Mouse (Mus musculus) forebrain, embryonic 12.5 days (tissue): ENCODE data around the gene Kbtbd6. TPM values are rescaled to one million over a fixed set of nuclear protein-coding genes. Genes with fewer than 3 reads are reported as not detected.

Experiments
- ATAC-seq: fragments of 200-750 bp; cut with Nextera tagmentation; 2 replicates; pipeline ENCODE4 v1.8.0; 2017; ENCODE audit warnings: moderate TSS enrichment; ENCODE audit not compliant: low FRiP score
- H3K27ac ChIP-seq: fragments of 300-500 bp; sonication (generic); 2 replicates; pipeline ENCODE4 v1.5.1; 2016; ENCODE audit warnings: mild to moderate bottlenecking
- H3K27me3 ChIP-seq: fragments of 300-500 bp; sonication (generic); 2 replicates; pipeline ENCODE4 v1.6.1; 2016; ENCODE audit warnings: mild to moderate bottlenecking
- H3K36me3 ChIP-seq: fragments of 300-500 bp; sonication (generic); replicated peaks from 2 replicates; pipeline ENCODE4 v1.6.1; 2016; ENCODE audit warnings: mild to moderate bottlenecking
- H3K4me1 ChIP-seq: fragments of 300-500 bp; sonication (generic); 2 replicates; pipeline ENCODE4 v1.6.1; 2016
- H3K4me2 ChIP-seq: fragments of 300-500 bp; sonication (generic); 2 replicates; pipeline ENCODE4 v1.6.1; 2016; ENCODE audit warnings: mild to moderate bottlenecking, moderate library complexity
- H3K4me3 ChIP-seq: fragments of 300-500 bp; sonication (generic); replicated peaks from 2 replicates; pipeline ENCODE4 v1.5.1; 2016; ENCODE audit warnings: mild to moderate bottlenecking
- H3K9ac ChIP-seq: fragments of 300-500 bp; sonication (generic); 2 replicates; pipeline ENCODE4 v1.6.1; 2016; ENCODE audit warnings: mild to moderate bottlenecking
- H3K9me3 ChIP-seq: fragments of 300-500 bp; sonication (generic); 2 replicates; pipeline ENCODE4 v1.6.1; 2016
- whole genome bisulfite sequencing: fragments of 180-500 bp; shearing (Covaris S2); methylation state at CpG from one replicate; pipeline ENCODE4 v1.1.7; 2016; 5-methylcytosine and 5-hydroxymethylcytosine counted together
- polyA plus RNA-seq: library from polyadenylated mRNA; unstranded; fragments of >200 nt; fragmentation: Nextera tagmentation; extraction: Ambion mirVana; gene quantifications from 2 replicates; pipeline ENCODE4 v1.2.1, GENCODE M21; 2016

The Kbtbd6 gene
- polyA plus RNA-seq, 1 experiment from 2014 or later: 6.1 TPM

- Histone ChIP-seq H3K9me3 (no peaks in the 10 kb centered on the region), H3K4me3 (no peak overlapping the region), H3K9ac (no peak overlapping the region), H3K27me3 (peaks cover 9% of the 10 kb centered on the region), H3K4me1 (peaks cover 42% of the 10 kb centered on the region), H3K4me2 (peak overlapping the region; percentile 65; the same call in 1 of the 2 replicates), H3K36me3 (no peaks in the 10 kb centered on the region; the same call in 1 of the 2 replicates), H3K27ac (no peak overlapping the region)
- 82% methylated on average over 8 of the region's 8 CpGs for WGBS
- no peak for ATAC-seq
Measured at GRCm38 (mm10) chr14:79483611-79484120, 32.0 kb downstream of the Kbtbd6 start.

GRCm38 (mm10) chr14:79486617-79486992 lies 35.0 kb downstream of the Kbtbd6 start:
- H3K4me3 ChIP-seq: no peak overlapping the region
- H3K4me2 ChIP-seq: peak overlapping the region; percentile 49
- no peak overlapping the region for H3K27ac ChIP-seq
- WGBS: 25% methylated on average over 8 of the region's 8 CpGs
- no peak overlapping the region for H3K9ac ChIP-seq
- peaks cover 9% of the 10 kb centered on the region for H3K27me3 ChIP-seq
- no peaks in the 10 kb centered on the region for H3K9me3 ChIP-seq
- H3K4me1 ChIP-seq: peaks cover 31% of the 10 kb centered on the region
- no peaks in the 10 kb centered on the region for H3K36me3 ChIP-seq
- no peak for ATAC-seq

- Histone ChIP-seq H3K36me3 (no peaks in the 10 kb centered on the region), H3K9me3 (no peaks in the 10 kb centered on the region), H3K4me1 (peaks cover 31% of the 10 kb centered on the region), H3K9ac (peak overlapping the region; percentile 42; the same call in 1 of the 2 replicates), H3K4me2 (peak overlapping the region; percentile 49), H3K4me3 (peak overlapping the region; percentile 26), H3K27me3 (peaks cover 9% of the 10 kb centered on the region), H3K27ac (no peak overlapping the region)
- ATAC-seq: 0 out of 2 replicates have a peak, but pooled peaks have one; percentile 15
- 5% methylated on average over 19 of the region's 19 CpGs for WGBS
Measured at GRCm38 (mm10) chr14:79486993-79487731, 35.5 kb downstream of the Kbtbd6 start.

- H3K4me1 ChIP-seq: peaks cover 19% of the 10 kb centered on the region
- no peak for ATAC-seq
- no peak overlapping the region for H3K4me2 ChIP-seq
- 90% methylated on average over 9 of the region's 9 CpGs for WGBS
- peaks cover 9% of the 10 kb centered on the region for H3K27me3 ChIP-seq
- no peaks in the 10 kb centered on the region for H3K36me3 ChIP-seq
- no peak overlapping the region for H3K9ac ChIP-seq
- H3K4me3 ChIP-seq: no peak overlapping the region
- no peak overlapping the region for H3K27ac ChIP-seq
- H3K9me3 ChIP-seq: no peaks in the 10 kb centered on the region
Measured at GRCm38 (mm10) chr14:79488531-79488930, 36.9 kb downstream of the Kbtbd6 start.

DNA sequence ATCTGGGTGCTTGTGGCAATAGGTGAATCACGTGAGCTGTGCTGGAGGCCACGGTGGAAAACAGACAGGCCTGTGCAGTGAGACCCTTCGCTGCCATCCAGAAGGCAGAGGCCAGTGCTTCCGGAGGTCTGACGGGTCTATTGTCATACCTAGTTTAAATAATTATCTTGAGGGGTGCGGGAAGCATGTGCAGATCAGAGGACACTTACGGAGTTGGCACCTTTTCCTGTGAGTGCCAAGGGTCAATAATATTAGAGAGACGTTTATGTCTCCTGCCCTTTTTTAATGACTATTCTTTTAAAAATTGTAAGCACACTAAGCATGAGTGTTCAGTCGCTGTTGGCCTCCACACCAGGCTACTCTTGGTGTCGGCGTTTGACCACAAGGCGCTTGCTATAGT lies 37.5 kb downstream of the Kbtbd6 start:
- no peak overlapping the region for H3K9ac ChIP-seq
- no peak overlapping the region for H3K4me2 ChIP-seq
- H3K27me3 ChIP-seq: peaks cover 9% of the 10 kb centered on the region
- H3K27ac ChIP-seq: no peak overlapping the region
- H3K4me1 ChIP-seq: peaks cover 16% of the 10 kb centered on the region
- 88% methylated on average over 12 of the region's 12 CpGs for WGBS
- no peaks in the 10 kb centered on the region for H3K9me3 ChIP-seq
- H3K4me3 ChIP-seq: no peak overlapping the region
- no peaks in the 10 kb centered on the region for H3K36me3 ChIP-seq
- ATAC-seq: no peak

GRCm38 (mm10) chr14:79490246-79490645 lies 38.6 kb downstream of the Kbtbd6 start:
- Histone ChIP-seq H3K4me3 (no peak overlapping the region), H3K9me3 (no peaks in the 10 kb centered on the region), H3K4me2 (no peak overlapping the region), H3K27ac (no peak overlapping the region), H3K9ac (no peak overlapping the region), H3K36me3 (no peaks in the 10 kb centered on the region), H3K4me1 (peaks cover 16% of the 10 kb centered on the region), H3K27me3 (peaks cover 9% of the 10 kb centered on the region)
- 70% methylated on average over 3 of the region's 3 CpGs for WGBS
- ATAC-seq: no peak

GRCm38 (mm10) chr14:79494349-79494748 lies 42.7 kb downstream of the Kbtbd6 start:
- Histone ChIP-seq H3K9me3 (no peaks in the 10 kb centered on the region), H3K36me3 (no peaks in the 10 kb centered on the region), H3K4me3 (no peak overlapping the region), H3K9ac (no peak overlapping the region), H3K27ac (no peak overlapping the region), H3K27me3 (no peaks in the 10 kb centered on the region), H3K4me2 (no peak overlapping the region), H3K4me1 (no peaks in the 10 kb centered on the region)
- 91% methylated on average over 6 of the region's 6 CpGs for WGBS
- ATAC-seq: no peak

GRCm38 (mm10) chr14:79499326-79499725 lies 47.7 kb downstream of the Kbtbd6 start:
- Histone ChIP-seq H3K27ac (no peak overlapping the region), H3K4me3 (no peak overlapping the region), H3K9ac (no peak overlapping the region), H3K4me1 (no peaks in the 10 kb centered on the region), H3K27me3 (no peaks in the 10 kb centered on the region), H3K36me3 (no peaks in the 10 kb centered on the region), H3K9me3 (no peaks in the 10 kb centered on the region), H3K4me2 (no peak overlapping the region)
- no peak for ATAC-seq
- 91% methylated on average over 9 of the region's 9 CpGs for WGBS

GRCm38 (mm10) chr14:79500756-79501155 lies 49.1 kb downstream of the Kbtbd6 start:
- no peak for ATAC-seq
- H3K9ac ChIP-seq: no peak overlapping the region
- H3K27me3 ChIP-seq: no peaks in the 10 kb centered on the region
- H3K4me2 ChIP-seq: no peak overlapping the region
- no peaks in the 10 kb centered on the region for H3K4me1 ChIP-seq
- WGBS: 86% methylated on average over 4 of the region's 4 CpGs
- H3K36me3 ChIP-seq: no peaks in the 10 kb centered on the region
- no peaks in the 10 kb centered on the region for H3K9me3 ChIP-seq
- no peak overlapping the region for H3K4me3 ChIP-seq
- no peak overlapping the region for H3K27ac ChIP-seq

- no peak for ATAC-seq
- no peak overlapping the region for H3K27ac ChIP-seq
- no peaks in the 10 kb centered on the region for H3K36me3 ChIP-seq
- 87% methylated on average over 5 of the region's 5 CpGs for WGBS
- H3K4me1 ChIP-seq: no peaks in the 10 kb centered on the region
- H3K4me2 ChIP-seq: no peak overlapping the region
- H3K9me3 ChIP-seq: no peaks in the 10 kb centered on the region
- H3K4me3 ChIP-seq: no peak overlapping the region
- no peaks in the 10 kb centered on the region for H3K27me3 ChIP-seq
- H3K9ac ChIP-seq: no peak overlapping the region
Measured at GRCm38 (mm10) chr14:79503371-79504075, 51.9 kb downstream of the Kbtbd6 start.
